Mouse (Mus musculus) thymus, postnatal 14 days (tissue): Measurements from ENCODE around the gene 1810009A15Rik.
"Not testable (repeated sequence)": the region's sequence is repeated elsewhere in the genome, so short reads cannot be mapped to it uniquely, and the experiment has no call there.

Experiments
- DNase-seq: peaks from one replicate; pipeline ENCODE4 v3.0.0; 2021

Gene 1810009A15Rik

GRCm38 (mm10) chr19:8888511-8889385, at the start of gene 1810009A15Rik, which contains the start of gene Gm49416:
TSS of gene 1810009A15Rik (plus strand) at chr19:8888853.
TSS of gene Gm49416 (plus strand) at chr19:8888926.
- DNase-seq, result peak; percentile 97

- DNase-seq, result no peak
Observed at GRCm38 (mm10) chr19:8839103-8839907, 49.3 kb upstream of the 1810009A15Rik start, which contains the start of gene Gng3. TSS of gene Gng3 (minus strand) at chr19:8839194.

- peak; percentile 68 for DNase-seq
Observed at GRCm38 (mm10) chr19:8839908-8840791, 48.5 kb upstream of the 1810009A15Rik start.

GRCm38 (mm10) chr19:8841012-8841411, 47.6 kb upstream of the 1810009A15Rik start:
- DNase-seq, result no peak

GRCm38 (mm10) chr19:8842961-8843360, 45.7 kb upstream of the 1810009A15Rik start:
- DNase-seq, result no peak

- DNase-seq, result peak; percentile 83
Observed at GRCm38 (mm10) chr19:8844371-8845129, 44.1 kb upstream of the 1810009A15Rik start.

- no peak for DNase-seq
Observed at GRCm38 (mm10) chr19:8848356-8848755, 40.3 kb upstream of the 1810009A15Rik start.

GRCm38 (mm10) chr19:8850402-8850901, 38.2 kb upstream of the 1810009A15Rik start, which contains the start of gene Lrrn4cl:
TSS of gene Lrrn4cl (plus strand) at chr19:8850768.
- no peak for DNase-seq

- DNase-seq, result no peak
Observed at GRCm38 (mm10) chr19:8851639-8852038, 37.0 kb upstream of the 1810009A15Rik start.

GRCm38 (mm10) chr19:8852236-8852928, 36.3 kb upstream of the 1810009A15Rik start:
- no peak for DNase-seq

- DNase-seq, result no peak
Observed at GRCm38 (mm10) chr19:8853117-8853516, 35.5 kb upstream of the 1810009A15Rik start.

GRCm38 (mm10) chr19:8857689-8858088, 31.0 kb upstream of the 1810009A15Rik start:
- peak; percentile 62 for DNase-seq

GRCm38 (mm10) chr19:8859018-8859417, 29.6 kb upstream of the 1810009A15Rik start:
- DNase-seq, result peak; percentile 70

GRCm38 (mm10) chr19:8864265-8864664, 24.4 kb upstream of the 1810009A15Rik start:
- DNase-seq, result no peak

- not testable (repeated sequence) for DNase-seq
Observed at GRCm38 (mm10) chr19:8870381-8870780, 18.3 kb upstream of the 1810009A15Rik start.

GRCm38 (mm10) chr19:8870838-8871237, 17.8 kb upstream of the 1810009A15Rik start:
- DNase-seq, result no peak

- peak; percentile 97 for DNase-seq
Observed at GRCm38 (mm10) chr19:8871267-8872186, 17.1 kb upstream of the 1810009A15Rik start, which contains the start of gene Ubxn1. TSS of gene Ubxn1 (plus strand) at chr19:8871496.

- DNase-seq, result no peak
Observed at GRCm38 (mm10) chr19:8872266-8872840, 16.3 kb upstream of the 1810009A15Rik start.

GRCm38 (mm10) chr19:8875031-8875430, 13.6 kb upstream of the 1810009A15Rik start:
- no peak for DNase-seq
